Mouse (Mus musculus) intestine, embryonic 15.5 days (tissue): Measurements from ENCODE around the gene Gm11060. TPM values are rescaled to one million over a fixed set of nuclear protein-coding genes. Genes with fewer than 3 reads are reported as not detected.

Experiments used
- ATAC-seq: fragments of 200-750 bp; cut with Nextera tagmentation; 2 replicates; pipeline ENCODE4 v1.8.0; 2017; ENCODE audit warnings: moderate TSS enrichment, moderate library complexity
- H3K27ac ChIP-seq: fragments of 300-500 bp; sonication (generic); 2 replicates; pipeline ENCODE4 v1.5.1; 2015; ENCODE audit warnings: mild to moderate bottlenecking, inconsistent platforms
- H3K27me3 ChIP-seq: fragments of 300-500 bp; sonication (generic); replicated peaks from 2 replicates; pipeline ENCODE4 v1.6.1; 2015; ENCODE audit warnings: inconsistent platforms
- H3K36me3 ChIP-seq: fragments of 300-500 bp; sonication (generic); 2 replicates; pipeline ENCODE4 v1.6.1; 2015; ENCODE audit warnings: inconsistent platforms
- H3K4me1 ChIP-seq: fragments of 300-500 bp; sonication (generic); replicated peaks from 2 replicates; pipeline ENCODE4 v1.6.1; 2015; ENCODE audit warnings: inconsistent platforms
- H3K4me2 ChIP-seq: fragments of 300-500 bp; sonication (generic); replicated peaks from 2 replicates; pipeline ENCODE4 v1.6.1; 2015; ENCODE audit warnings: mild to moderate bottlenecking, inconsistent platforms
- H3K4me3 ChIP-seq: fragments of 300-500 bp; sonication (generic); replicated peaks from 2 replicates; pipeline ENCODE4 v1.5.1; 2015; ENCODE audit warnings: inconsistent platforms
- H3K9ac ChIP-seq: fragments of 300-500 bp; sonication (generic); 2 replicates; pipeline ENCODE4 v1.6.1; 2015; ENCODE audit warnings: inconsistent platforms
- H3K9me3 ChIP-seq: fragments of 300-500 bp; sonication (generic); 2 replicates; pipeline ENCODE4 v1.6.1; 2016; ENCODE audit warnings: inconsistent platforms
- WGBS: fragments of 180-500 bp; shearing (Covaris S2); methylation state at CpG from one replicate; pipeline ENCODE4 v1.1.7; 2015; 5-methylcytosine and 5-hydroxymethylcytosine counted together
- polyA plus RNA-seq: library from polyadenylated mRNA; unstranded; fragments of >200 nt; fragmentation: Nextera tagmentation; extraction: Ambion mirVana; gene quantifications from 2 replicates; pipeline ENCODE4 v1.2.1, GENCODE M21; 2015

Gm11060 gene
- polyA plus RNA-seq, 1 experiment from 2014 or later: not detected

DNA sequence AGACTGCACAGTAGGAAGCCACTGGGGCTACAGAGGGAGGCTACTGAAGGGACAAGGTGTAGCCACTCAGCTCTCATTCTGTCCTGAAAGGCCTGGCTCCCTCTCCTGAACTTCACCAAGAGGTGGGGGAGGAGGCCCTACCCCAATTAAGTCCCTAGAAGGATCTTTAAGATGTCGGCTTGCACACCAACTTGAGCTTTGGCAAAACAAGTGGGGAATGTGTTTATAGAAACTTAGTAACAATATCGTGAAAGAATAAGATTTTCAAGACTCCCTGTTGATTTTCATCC, 39.9 kb downstream of the Gm11060 start:
- Histone ChIP-seq H3K27me3 (peaks cover 89% of the 10 kb centered on the region), H3K4me1 (peaks cover 23% of the 10 kb centered on the region), H3K36me3 (no peaks in the 10 kb centered on the region), H3K4me2 (no peak overlapping the region; the same call in 1 of the 2 replicates), H3K9ac (no peak overlapping the region), H3K9me3 (no peaks in the 10 kb centered on the region), H3K4me3 (no peak overlapping the region), H3K27ac (no peak overlapping the region)
- WGBS: 16% methylated on average over 2 of the region's 2 CpGs
- ATAC-seq: no peak

DNA sequence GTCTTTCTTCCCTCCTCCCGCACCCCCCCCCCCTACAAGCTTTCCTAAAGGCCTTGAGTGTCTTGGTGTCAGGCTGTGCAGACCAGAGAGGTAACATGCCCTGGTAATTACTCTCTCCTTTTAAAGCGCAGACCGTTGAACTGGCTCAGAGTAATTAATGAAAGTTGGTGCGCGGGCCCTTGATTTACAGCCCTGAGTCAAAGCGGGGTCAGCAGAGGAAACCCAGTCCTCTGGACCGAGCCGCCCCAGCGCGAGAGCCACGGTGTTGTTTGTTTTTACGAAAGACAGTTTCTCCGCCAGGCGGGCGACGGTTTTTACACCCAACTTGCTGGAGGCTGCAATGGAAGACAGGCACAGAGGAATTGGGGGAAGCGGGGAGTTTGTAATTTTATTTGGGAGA, 40.5 kb downstream of the Gm11060 start:
- Histone ChIP-seq H3K4me3 (no peak overlapping the region), H3K9me3 (no peaks in the 10 kb centered on the region), H3K27ac (no peak overlapping the region), H3K36me3 (no peaks in the 10 kb centered on the region), H3K9ac (no peak overlapping the region), H3K4me2 (peak overlapping the region; percentile 19; the same call in 1 of the 2 replicates), H3K27me3 (peaks cover 89% of the 10 kb centered on the region), H3K4me1 (peaks cover 18% of the 10 kb centered on the region)
- ATAC-seq: no peak
- 3% methylated on average over 17 of the region's 17 CpGs for WGBS

DNA sequence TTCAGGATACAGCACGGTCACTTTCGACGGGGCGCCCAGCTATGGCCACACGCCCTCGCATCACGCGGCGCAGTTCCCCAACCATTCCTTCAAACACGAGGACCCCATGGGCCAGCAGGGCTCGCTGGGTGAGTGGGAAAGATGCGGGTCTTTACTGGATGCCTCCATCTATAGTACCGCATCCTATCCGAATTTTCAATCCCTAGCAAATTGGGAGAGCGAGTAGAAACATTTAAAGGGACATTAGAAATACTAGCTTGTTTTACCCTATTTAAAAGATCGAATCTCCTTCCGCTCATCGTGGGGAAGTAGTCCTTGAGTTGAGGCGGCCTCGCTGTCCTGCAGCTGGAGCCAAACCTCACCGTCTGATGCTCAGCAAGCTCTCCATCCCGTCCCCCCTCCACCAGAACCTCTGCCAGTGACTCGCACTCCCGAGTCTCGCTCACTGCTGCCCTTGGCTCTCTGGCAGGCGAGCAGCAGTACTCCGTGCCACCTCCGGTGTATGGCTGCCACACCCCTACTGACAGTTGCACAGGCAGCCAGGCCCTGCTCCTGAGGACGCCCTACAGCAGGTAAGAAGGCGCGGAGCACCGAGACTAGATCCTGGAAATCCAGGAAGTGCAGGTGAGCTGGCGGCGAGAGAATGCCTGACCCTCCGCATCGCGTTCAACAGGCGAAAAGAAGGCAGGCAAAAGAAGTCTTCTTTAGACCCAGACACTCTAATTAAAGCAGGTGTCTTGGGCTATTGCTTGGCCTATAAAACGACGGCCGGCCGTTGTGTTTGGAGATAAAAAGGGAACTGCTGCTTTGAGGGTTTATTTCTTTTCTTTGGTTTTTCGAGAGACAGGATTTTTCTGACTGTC, 41.3 kb downstream of the Gm11060 start:
- Histone ChIP-seq H3K9ac (no peak overlapping the region), H3K4me1 (peaks cover 12% of the 10 kb centered on the region), H3K27ac (no peak overlapping the region), H3K36me3 (no peaks in the 10 kb centered on the region), H3K4me3 (no peak overlapping the region), H3K9me3 (no peaks in the 10 kb centered on the region), H3K27me3 (peaks cover 81% of the 10 kb centered on the region), H3K4me2 (peak overlapping the region; percentile 27; the same call in 1 of the 2 replicates)
- peak; percentile 54 for ATAC-seq
- WGBS: 5% methylated on average over 43 of the region's 43 CpGs

DNA sequence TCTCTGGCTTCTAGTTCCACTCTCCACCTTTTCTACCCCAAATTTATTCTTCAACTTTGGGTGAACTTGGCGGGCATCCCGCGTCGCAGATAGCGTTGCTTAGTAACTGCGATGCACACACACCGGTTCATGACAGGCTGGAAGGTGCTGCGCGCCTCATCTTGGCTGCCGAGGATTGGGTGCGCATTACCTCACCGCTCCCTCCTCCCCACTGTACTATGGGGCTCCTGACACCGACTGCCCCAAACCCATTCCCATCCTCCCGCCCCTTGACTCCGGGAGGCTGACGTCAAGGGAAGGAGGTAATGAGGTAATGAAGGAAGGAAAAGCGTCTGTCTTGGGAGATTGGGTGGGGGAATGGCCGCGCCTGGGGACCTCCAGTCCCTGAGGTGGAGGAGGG, 42.5 kb downstream of the Gm11060 start:
- Histone ChIP-seq H3K9ac (no peak overlapping the region), H3K4me2 (no peak overlapping the region), H3K27me3 (peaks cover 72% of the 10 kb centered on the region), H3K4me1 (peaks cover 12% of the 10 kb centered on the region), H3K27ac (no peak overlapping the region), H3K9me3 (no peaks in the 10 kb centered on the region), H3K36me3 (no peaks in the 10 kb centered on the region), H3K4me3 (no peak overlapping the region)
- ATAC-seq: peak; percentile 61
- 1% methylated on average over 19 of the region's 19 CpGs for WGBS

DNA sequence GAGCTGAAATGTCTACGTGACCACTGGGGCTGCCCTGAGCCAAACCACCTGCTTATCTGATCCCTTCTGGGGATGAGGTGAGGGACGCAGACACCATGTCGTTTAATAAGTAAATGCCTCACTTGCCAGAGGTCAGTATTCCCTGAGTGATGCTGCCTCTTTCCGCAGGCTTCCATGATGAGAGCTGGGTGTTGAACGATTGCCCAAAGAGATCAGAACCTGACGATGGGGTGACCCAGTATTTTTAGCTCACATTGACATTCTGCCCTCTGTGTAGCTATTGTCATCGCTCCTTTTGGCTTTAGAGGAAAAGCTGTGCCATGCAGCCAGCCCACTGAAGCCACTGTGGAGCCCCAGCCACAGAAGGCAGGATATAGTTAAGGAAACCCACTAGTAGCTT, 47.7 kb downstream of the Gm11060 start:
- H3K27ac ChIP-seq: no peak overlapping the region
- H3K36me3 ChIP-seq: no peaks in the 10 kb centered on the region
- H3K4me1 ChIP-seq: no peaks in the 10 kb centered on the region; the same call in 1 of the 2 replicates
- no peaks in the 10 kb centered on the region for H3K9me3 ChIP-seq
- 67% methylated on average over 7 of the region's 7 CpGs for WGBS
- no peak overlapping the region for H3K9ac ChIP-seq
- no peak overlapping the region for H3K4me3 ChIP-seq
- H3K27me3 ChIP-seq: peaks cover 32% of the 10 kb centered on the region
- no peak overlapping the region for H3K4me2 ChIP-seq
- ATAC-seq: no peak

DNA sequence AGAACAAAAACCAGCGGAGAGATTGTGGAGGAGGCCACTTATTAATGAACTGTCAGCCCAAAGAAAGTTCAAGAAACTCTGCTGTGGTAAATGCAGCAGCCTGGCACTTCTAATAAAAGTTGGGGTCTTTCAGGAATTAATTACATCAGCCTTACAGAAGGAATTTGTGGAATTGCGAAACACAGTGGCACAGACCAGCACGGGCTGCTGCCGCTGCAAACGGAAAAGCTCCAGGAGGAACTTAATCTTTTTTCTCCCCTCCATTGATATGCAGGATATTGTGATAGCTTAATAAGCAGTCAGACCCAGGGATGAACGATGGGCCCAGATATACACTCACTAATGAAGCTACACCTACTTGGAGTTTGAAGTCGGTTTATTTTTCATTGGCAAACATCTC, 49.6 kb downstream of the Gm11060 start:
- Histone ChIP-seq H3K4me1 (no peaks in the 10 kb centered on the region), H3K4me3 (no peak overlapping the region), H3K27ac (no peak overlapping the region), H3K9ac (no peak overlapping the region), H3K27me3 (peaks cover 17% of the 10 kb centered on the region), H3K4me2 (no peak overlapping the region), H3K36me3 (no peaks in the 10 kb centered on the region), H3K9me3 (no peaks in the 10 kb centered on the region)
- WGBS: 46% methylated on average over 7 of the region's 7 CpGs
- no peak for ATAC-seq

Other genes starting within 250 kb of the Gm11060 start
- gene Prrg4, start 242.1 kb upstream of the Gm11060 start, polyA plus RNA-seq: 2.3 and 4.0 TPM in 2 replicates
- 4.6 and 5.8 TPM in 2 replicates for gene Ccdc73, start 224.2 kb upstream of the Gm11060 start, polyA plus RNA-seq
- 253 and 266 TPM in 2 replicates for gene Eif3m, start 74.9 kb upstream of the Gm11060 start, polyA plus RNA-seq
- gene Wt1, start 34.5 kb downstream of the Gm11060 start, polyA plus RNA-seq: 12.2 and 12.4 TPM in 2 replicates
- gene Them7, start 132.3 kb downstream of the Gm11060 start, polyA plus RNA-seq: 1.0 and 1.7 TPM in 2 replicates